Mouse (Mus musculus): Measurements from ENCODE around the gene Gm5089. TPM values are rescaled to one million over a fixed set of nuclear protein-coding genes. Genes with fewer than 3 reads are reported as not detected.

The Gm5089 gene
- polyA plus RNA-seq, 1 experiment: not detected

DNA sequence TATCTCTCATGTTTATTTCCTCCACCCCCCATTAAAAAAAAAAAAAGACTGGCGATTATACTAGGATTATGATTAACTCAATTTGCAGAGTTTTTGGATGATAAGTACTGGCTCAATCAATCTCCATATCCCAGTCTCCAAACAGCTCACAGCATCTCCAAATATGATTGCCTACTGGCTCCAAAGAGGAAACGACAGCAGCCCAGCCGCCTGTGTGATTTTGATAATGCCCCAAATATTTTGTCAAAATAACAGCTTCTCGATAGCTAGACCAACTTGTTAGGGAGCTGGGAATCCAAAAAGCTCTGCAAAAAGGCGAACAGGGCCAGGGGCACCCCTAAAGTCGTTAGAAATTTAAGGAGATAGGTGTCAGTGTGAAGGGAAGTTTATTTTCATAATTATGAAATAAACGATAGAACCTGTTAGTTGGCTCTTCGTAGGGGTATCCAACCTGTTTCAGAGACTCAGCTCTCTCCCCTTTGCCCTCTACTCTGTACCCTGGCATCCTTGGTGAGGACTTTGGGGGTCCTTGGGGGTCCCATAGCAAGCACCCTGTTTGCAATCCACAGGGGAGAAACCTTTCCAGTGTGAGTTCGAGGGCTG is 27.2 kb upstream of the Gm5089 start:
- no peak for TF ChIP-seq CTCF (IDR thresholded peaks at IDR 0.05; ENCODE audit: borderline replicate concordance, insufficient read depth, low read length)
- TF ChIP-seq POLR2A (IDR thresholded peaks at IDR 0.05; ENCODE audit: low read depth, low read length): no peak
- H3K4me3 ChIP-seq (ENCODE audit: insufficient read depth, low read length): no peak overlapping the region

DNA sequence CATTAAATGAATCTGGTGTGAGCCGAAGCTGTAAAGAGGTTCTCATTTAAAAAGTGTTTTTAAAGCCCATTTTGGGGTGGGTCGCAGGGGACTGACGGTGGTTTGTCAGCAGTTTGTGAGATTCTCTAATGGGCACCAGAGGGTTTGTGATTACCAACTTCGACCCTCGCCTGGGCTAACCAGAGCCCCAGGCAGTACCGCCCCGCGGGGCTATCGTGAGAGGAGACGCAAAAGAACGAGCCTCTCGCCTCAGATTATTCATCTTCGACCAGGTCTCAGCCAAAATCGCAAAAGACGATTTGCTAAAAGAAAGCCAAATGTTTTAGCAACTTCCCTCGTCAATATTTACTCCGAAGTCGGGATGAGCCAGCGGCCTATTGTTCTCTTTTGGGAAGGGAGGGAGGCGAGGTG is 26.4 kb upstream of the Gm5089 start:
- Histone ChIP-seq H3K4me1 (ENCODE audit: control insufficient read depth, insufficient read depth, low read length) (0 out of 2 replicates have a peak, but pooled peaks cover 3% of the 10 kb centered on the region), H3K4me3 (ENCODE audit: insufficient read depth, low read length) (0 out of 2 replicates have a peak overlapping the region, but pooled peaks have one; percentile 3), H3K27ac (ENCODE audit: insufficient read depth, low read length) (no peak overlapping the region)
- no peak for TF ChIP-seq POLR2A (IDR thresholded peaks at IDR 0.05; ENCODE audit: low read depth, low read length)
- TF ChIP-seq CTCF (IDR thresholded peaks at IDR 0.05; ENCODE audit: borderline replicate concordance, insufficient read depth, low read length): no peak

More for the DNA sequence above, 27.2 kb upstream of the Gm5089 start:
- H3K4me1 ChIP-seq (ENCODE audit: control insufficient read depth, insufficient read depth, low read length): 0 out of 2 replicates have a peak, but pooled peaks cover 3% of the 10 kb centered on the region
- no peak overlapping the region for H3K27ac ChIP-seq (ENCODE audit: insufficient read depth, low read length)

DNA sequence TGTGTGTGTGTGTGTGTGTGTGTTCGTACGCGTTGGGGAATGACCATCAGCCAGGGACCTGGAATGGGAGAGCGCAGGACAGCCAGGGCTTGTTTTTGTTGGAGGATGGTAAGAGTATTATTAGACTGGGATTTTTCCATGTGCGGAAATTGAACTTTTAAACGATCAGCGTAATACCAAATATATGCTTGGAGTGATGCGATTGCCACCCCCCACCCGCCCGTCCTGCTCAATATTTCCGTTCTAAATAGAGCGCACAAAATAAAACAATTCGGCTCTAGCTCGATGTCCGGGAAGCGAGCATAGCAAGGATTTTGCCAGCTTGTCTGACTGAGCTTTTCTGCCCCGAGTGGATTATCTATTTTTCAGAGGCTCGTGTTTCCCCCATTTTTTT is 25.9 kb upstream of the Gm5089 start:
- Histone ChIP-seq H3K27ac (ENCODE audit: insufficient read depth, low read length) (no peak overlapping the region), H3K4me1 (ENCODE audit: control insufficient read depth, insufficient read depth, low read length) (0 out of 2 replicates have a peak, but pooled peaks cover 3% of the 10 kb centered on the region), H3K4me3 (ENCODE audit: insufficient read depth, low read length) (peak overlapping the region; percentile 18; the same call in 1 of the 2 replicates)
- TF ChIP-seq CTCF (IDR thresholded peaks at IDR 0.05; ENCODE audit: borderline replicate concordance, insufficient read depth, low read length) (no peak), POLR2A (IDR thresholded peaks at IDR 0.05; ENCODE audit: low read depth, low read length) (no peak)

DNA sequence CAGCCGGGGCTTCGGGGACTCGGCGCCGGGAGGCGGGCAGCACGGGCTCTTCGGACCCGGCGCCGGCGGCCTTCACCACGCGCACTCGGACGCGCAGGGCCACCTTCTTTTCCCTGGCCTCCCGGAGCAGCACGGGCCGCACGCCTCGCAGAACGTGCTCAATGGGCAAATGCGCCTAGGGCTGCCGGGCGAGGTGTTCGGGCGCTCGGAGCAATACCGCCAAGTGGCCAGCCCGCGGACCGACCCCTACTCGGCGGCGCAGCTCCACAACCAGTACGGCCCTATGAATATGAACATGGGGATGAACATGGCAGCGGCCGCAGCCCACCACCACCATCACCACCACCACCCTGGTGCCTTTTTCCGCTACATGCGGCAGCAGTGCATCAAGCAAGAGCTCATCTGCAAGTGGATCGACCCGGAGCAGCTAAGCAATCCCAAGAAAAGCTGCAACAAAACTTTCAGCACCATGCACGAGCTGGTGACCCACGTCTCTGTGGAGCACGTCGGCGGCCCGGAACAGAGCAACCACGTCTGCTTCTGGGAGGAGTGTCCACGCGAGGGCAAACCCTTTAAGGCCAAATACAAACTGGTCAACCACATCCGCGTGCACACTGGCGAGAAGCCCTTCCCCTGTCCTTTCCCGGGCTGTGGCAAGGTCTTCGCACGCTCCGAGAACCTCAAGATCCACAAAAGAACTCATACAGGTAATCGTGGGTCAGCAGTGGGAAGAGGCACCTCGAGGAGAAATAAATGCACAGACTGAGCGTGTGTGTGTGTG is 25.3 kb upstream of the Gm5089 start:
- H3K4me3 ChIP-seq (ENCODE audit: insufficient read depth, low read length): peak overlapping the region; percentile 18; the same call in 1 of the 2 replicates
- H3K27ac ChIP-seq (ENCODE audit: insufficient read depth, low read length): no peak overlapping the region
- no peak for TF ChIP-seq CTCF (IDR thresholded peaks at IDR 0.05; ENCODE audit: borderline replicate concordance, insufficient read depth, low read length)
- TF ChIP-seq POLR2A (IDR thresholded peaks at IDR 0.05; ENCODE audit: low read depth, low read length): no peak
- 0 out of 2 replicates have a peak, but pooled peaks cover 3% of the 10 kb centered on the region for H3K4me1 ChIP-seq (ENCODE audit: control insufficient read depth, insufficient read depth, low read length)

- no peak for TF ChIP-seq POLR2A (IDR thresholded peaks at IDR 0.05; ENCODE audit: low read depth, low read length)
- H3K4me1 ChIP-seq (ENCODE audit: control insufficient read depth, insufficient read depth, low read length): 0 out of 2 replicates have a peak, but pooled peaks cover 3% of the 10 kb centered on the region
- H3K4me3 ChIP-seq (ENCODE audit: insufficient read depth, low read length): 0 out of 2 replicates have a peak overlapping the region, but pooled peaks have one; percentile 11
- no peak overlapping the region for H3K27ac ChIP-seq (ENCODE audit: insufficient read depth, low read length)
These were observed 24.7 kb upstream of the Gm5089 start for GRCm38 (mm10) chr14:122475557-122476040.

DNA sequence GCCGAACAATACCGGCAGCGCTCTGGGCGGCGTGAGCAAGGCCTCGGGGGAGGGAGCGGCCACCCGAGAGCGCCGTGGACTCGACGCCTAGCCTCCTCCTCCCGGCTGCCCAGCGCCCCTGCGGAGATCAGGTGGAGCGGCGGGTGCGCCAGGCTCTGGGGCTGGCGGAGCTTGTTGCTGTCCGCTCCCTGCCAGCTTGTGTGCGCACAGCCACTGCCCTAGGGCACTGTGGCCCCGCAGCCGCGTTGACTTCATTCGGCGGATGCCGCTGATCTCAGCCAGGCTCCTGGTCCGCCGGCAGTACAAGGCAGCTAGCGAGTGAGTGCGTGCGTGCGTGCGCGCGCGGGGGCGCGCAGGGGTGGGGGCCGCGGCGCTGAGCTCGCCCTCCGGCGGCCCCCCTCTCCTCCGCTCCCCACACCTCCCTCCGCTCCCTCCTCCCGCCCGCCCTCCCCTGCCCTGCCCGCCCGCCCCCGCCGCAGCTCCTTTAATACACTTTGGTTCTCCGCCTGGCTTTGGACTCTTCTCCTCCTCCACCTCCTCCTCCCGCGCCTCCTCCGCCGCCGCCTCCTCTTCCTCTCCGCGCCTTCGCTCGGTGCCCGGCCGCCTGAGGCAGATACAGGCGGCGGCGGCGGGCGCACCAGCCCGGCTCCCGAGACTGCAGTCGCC is 24.1 kb upstream of the Gm5089 start, which contains the start of gene Zic2:
Gene Zic2, plus strand, starts transcription at position 545 of the 666 bp plus-strand sequence.
- peak within 1 kb of the TSS; percentile 22 for H3K4me3 ChIP-seq (ENCODE audit: insufficient read depth, low read length)
- 0 out of 2 replicates have a peak, but pooled peaks cover 3% of the 10 kb centered on the region for H3K4me1 ChIP-seq (ENCODE audit: control insufficient read depth, insufficient read depth, low read length)
- no peak for TF ChIP-seq POLR2A (IDR thresholded peaks at IDR 0.05; ENCODE audit: low read depth, low read length)
- TF ChIP-seq CTCF (IDR thresholded peaks at IDR 0.05; ENCODE audit: borderline replicate concordance, insufficient read depth, low read length): no peak
- H3K27ac ChIP-seq (ENCODE audit: insufficient read depth, low read length): no peak within 1 kb of the TSS

DNA sequence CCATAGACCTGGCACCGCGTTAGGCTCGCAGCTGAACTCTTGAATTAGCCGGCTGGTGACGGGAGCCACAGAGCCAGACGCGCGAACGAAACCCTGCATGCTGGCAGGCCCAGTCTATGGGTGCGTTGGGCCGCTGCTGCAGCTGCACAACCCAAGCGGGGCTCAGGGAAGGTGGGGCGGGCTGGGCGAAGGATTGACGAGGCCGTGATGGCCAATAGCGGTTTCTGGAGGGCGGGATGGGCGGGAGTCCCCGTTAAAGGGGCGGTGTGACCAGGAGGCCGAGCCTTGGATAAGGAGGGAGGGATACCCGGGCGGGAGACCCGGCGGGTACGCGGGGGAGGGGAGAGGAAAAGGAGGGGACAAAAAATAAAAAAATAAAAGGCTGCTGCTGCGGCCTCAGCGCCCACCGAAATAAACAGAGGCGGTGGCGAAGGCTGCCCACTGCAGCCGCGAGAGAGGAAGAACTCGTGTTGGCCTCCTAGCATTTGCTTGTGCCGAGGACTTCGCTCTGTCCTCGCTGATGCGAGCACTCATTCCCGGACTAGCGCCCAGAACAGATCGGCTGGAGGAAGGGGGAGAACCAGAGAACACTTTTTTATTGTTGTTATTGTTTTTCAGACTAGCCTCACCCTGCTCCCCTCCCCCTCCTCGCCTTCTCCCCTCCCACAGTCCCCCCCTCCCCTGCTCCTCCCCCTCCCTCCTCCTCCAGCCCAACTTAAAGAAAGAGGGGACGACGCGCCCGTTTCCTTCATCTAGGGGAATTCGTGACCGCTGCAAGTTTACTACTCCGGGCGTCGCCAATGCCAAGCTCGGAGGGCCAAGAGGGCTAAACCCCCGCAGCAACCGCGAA is 23.4 kb upstream of the Gm5089 start:
- TF ChIP-seq POLR2A (IDR thresholded peaks at IDR 0.05; ENCODE audit: low read depth, low read length) (no peak), CTCF (IDR thresholded peaks at IDR 0.05; ENCODE audit: borderline replicate concordance, insufficient read depth, low read length) (no peak)
- Histone ChIP-seq H3K4me1 (ENCODE audit: control insufficient read depth, insufficient read depth, low read length) (0 out of 2 replicates have a peak, but pooled peaks cover 3% of the 10 kb centered on the region), H3K27ac (ENCODE audit: insufficient read depth, low read length) (no peak overlapping the region), H3K4me3 (ENCODE audit: insufficient read depth, low read length) (peak overlapping the region; percentile 22)

GRCm38 (mm10) chr14:122473211-122473751 is 22.4 kb upstream of the Gm5089 start:
- H3K4me3 ChIP-seq (ENCODE audit: insufficient read depth, low read length): no peak overlapping the region
- H3K4me1 ChIP-seq (ENCODE audit: control insufficient read depth, insufficient read depth, low read length): 0 out of 2 replicates have a peak, but pooled peaks cover 3% of the 10 kb centered on the region
- H3K27ac ChIP-seq (ENCODE audit: insufficient read depth, low read length): no peak overlapping the region
- TF ChIP-seq POLR2A (IDR thresholded peaks at IDR 0.05; ENCODE audit: low read depth, low read length) (no peak), CTCF (IDR thresholded peaks at IDR 0.05; ENCODE audit: borderline replicate concordance, insufficient read depth, low read length) (no peak)

All from embryonic fibroblast, embryonic 13.5 days (primary cell).